Mouse (Mus musculus) thymus, adult 2 months (tissue): Measurements from ENCODE around the gene Myadml2.

Source experiments
- CTCF ChIP-seq: fragments of 200-500 bp; IDR thresholded peaks from 2 replicates; pipeline ENCODE4 v1.5.1; 2012; ENCODE audit warnings: mild to moderate bottlenecking, control low read depth, low read length, moderate library complexity, borderline replicate concordance; ENCODE audit not compliant: control insufficient read depth, poor library complexity, insufficient read depth; ENCODE audit errors: extremely low read depth
- POLR2A ChIP-seq: fragments of 200-500 bp; IDR thresholded peaks from 2 replicates; pipeline ENCODE4 v1.6.1; 2012; ENCODE audit warnings: mild to moderate bottlenecking, low read length, control low read depth, moderate library complexity; ENCODE audit not compliant: control insufficient read depth, poor library complexity, insufficient read depth; ENCODE audit errors: extremely low read depth

DNA sequence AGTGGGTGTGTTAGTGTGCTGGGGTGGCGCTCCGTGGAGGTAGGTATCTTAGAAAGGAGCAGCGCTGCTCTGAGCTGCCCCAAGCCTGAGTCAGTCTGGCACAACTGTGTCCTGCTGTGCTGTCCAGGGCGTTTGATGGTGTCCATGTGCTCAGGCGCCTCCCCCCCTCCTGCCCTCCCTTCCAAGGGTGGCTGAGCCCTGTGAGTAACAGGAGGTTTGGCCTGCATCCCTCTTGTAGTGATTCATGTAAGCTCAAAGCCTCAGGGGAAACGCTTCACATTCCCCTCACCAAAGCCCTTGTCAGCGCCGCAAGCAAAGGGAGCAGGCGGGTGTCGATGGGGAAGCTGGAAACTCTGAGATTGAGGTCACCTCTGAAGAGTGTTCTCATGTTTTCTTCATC lies 49.8 kb upstream of the Myadml2 start:
- TF ChIP-seq CTCF (no peak), POLR2A (no peak)
